Mouse (Mus musculus): Measurements from ENCODE around the gene Slc39a7.

DNA sequence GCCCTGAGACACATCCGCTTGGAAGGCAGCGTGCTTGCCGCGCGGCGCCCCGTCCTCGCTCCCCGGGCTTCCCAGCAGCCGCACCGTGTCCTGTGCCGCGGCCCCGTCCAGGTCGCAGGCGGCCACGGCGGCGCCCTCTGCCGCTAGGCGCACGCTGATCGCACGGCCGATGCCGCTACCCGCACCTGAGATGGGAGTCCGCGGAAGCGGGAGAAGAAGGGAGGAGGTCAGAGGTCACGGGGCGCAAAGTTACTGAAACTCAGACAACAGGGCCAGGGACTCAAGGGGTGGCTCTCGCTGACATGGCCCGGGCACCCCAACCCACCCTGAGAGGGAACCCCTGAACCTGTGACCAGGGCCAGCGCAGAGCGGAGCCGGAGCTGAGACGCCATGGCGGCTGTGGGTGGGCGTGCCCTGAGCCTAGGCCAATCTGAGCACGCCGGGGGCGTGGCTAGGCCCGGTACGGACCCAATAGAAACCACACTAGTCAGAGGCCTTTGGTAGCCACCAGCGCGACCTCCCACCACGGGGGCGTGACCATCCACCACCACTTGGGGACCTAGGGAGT, 3.7 kb downstream of the Slc39a7 start, which contains the start of gene H2-Ke6:
- TF ChIP-seq POLR2AphosphoS2 (IDR thresholded peaks at IDR 0.05; ENCODE audit: insufficient read length, low read depth) (peak; percentile 99), POLR2A (IDR thresholded peaks at IDR 0.05; ENCODE audit: insufficient read length, low read depth) (peak; percentile 79), USF1 (IDR thresholded peaks at IDR 0.05; ENCODE audit: low read depth) (no peak)
